In genomic region chr10:76531828-76532227, GRCm38 (mm10) we compare ENCODE assay signal across 9 mouse cellular contexts. TPM values are rescaled to one million over a fixed set of nuclear protein-coding genes. Genes with fewer than 3 reads are reported as not detected.
A peak's percentile ranks its signal among the peaks of the same experiment; 100 is the strongest.
DNase-seq lines count a peak whose midpoint lies in the region; ATAC-seq and TF ChIP-seq lines count a peak whose summit lies in the region.
"Had no signal": no experiment of that assay in that cellular context is flagged by ENCODE, and none has a peak within 500 bp of the region (broad histone marks: within the 10 kb centered on the region; RNA-seq: fewer than 3 reads in every experiment).

No protein-coding gene starts in this region.

- no peaks in the 10 kb centered on the region for H3K27me3 ChIP-seq in kidney, embryonic 16.5 days (ENCODE audit: insufficient read depth, low read length)
- H3K27me3 ChIP-seq in hindbrain, embryonic 15.5 days, result no peaks in the 10 kb centered on the region
- no peaks in the 10 kb centered on the region for H3K27me3 ChIP-seq in midbrain, postnatal 0 days (ENCODE audit: insufficient read depth, low read length)

- H3K9ac ChIP-seq in kidney, embryonic 16.5 days (replicated peaks; ENCODE audit: low read length), result peak overlapping the region; percentile 74
- H3K9ac ChIP-seq in hindbrain, embryonic 15.5 days, result peak overlapping the region; percentile 76
- peak overlapping the region; percentile 65 for H3K9ac ChIP-seq in midbrain, postnatal 0 days (replicated peaks; ENCODE audit: low read length, poor library complexity, severe bottlenecking)

- peak overlapping the region; percentile 85 for H3K4me2 ChIP-seq in kidney, embryonic 16.5 days (replicated peaks; ENCODE audit: low read depth, low read length)
- H3K4me2 ChIP-seq in hindbrain, embryonic 15.5 days, result peak overlapping the region; percentile 79
- peak overlapping the region; percentile 69 for H3K4me2 ChIP-seq in midbrain, postnatal 0 days (ENCODE audit: low read depth, low read length, poor library complexity, severe bottlenecking)

- TF ChIP-seq CTCF in midbrain, postnatal 0 days (IDR thresholded peaks at IDR 0.05), result no peak

- DNase-seq in kidney, postnatal 36 days, result no peak
- DNase-seq in midbrain, postnatal 0 days (ENCODE audit: low spot score), result no peak
- DNase-seq in urinary bladder, adult 18-20 months (ENCODE audit: low spot score in 2 of 2), result no peak
- DNase-seq in layer of hippocampus, adult 11-12 months (ENCODE audit: low spot score), result no peak

- H3K4me1 ChIP-seq in kidney, embryonic 16.5 days (ENCODE audit: insufficient read depth, low read length), result peaks cover 13% of the 10 kb centered on the region; the same call in 1 of the 2 replicates
- H3K4me1 ChIP-seq in brown adipose tissue, adult 24 weeks (ENCODE audit: control insufficient read depth, insufficient read depth, insufficient read length, low read length), result peaks cover 5% of the 10 kb centered on the region
- H3K4me1 ChIP-seq in hindbrain, embryonic 15.5 days (replicated peaks), result peaks cover 40% of the 10 kb centered on the region
- peaks cover 7% of the 10 kb centered on the region; the same call in 1 of the 2 replicates for H3K4me1 ChIP-seq in midbrain, postnatal 0 days (ENCODE audit: insufficient read depth, low read length)

- ATAC-seq in kidney, embryonic 16.5 days (ENCODE audit: low FRiP score, low TSS enrichment), result peak; percentile 52
- peak; percentile 25; the same call in 1 of the 2 replicates for ATAC-seq in hindbrain, embryonic 15.5 days (ENCODE audit: low FRiP score, low read depth)
- peak; percentile 47; the same call in 1 of the 2 replicates for ATAC-seq in midbrain, postnatal 0 days (ENCODE audit: low FRiP score)
- no peak for ATAC-seq in CD4-positive, CD25-positive, alpha-beta regulatory T cell, adult 4 months

- peaks cover 7% of the 10 kb centered on the region; the same call in 1 of the 2 replicates for H3K36me3 ChIP-seq in kidney, embryonic 16.5 days (ENCODE audit: insufficient read depth, low read length)
- peaks cover 28% of the 10 kb centered on the region for H3K36me3 ChIP-seq in hindbrain, embryonic 15.5 days
- peaks cover 17% of the 10 kb centered on the region for H3K36me3 ChIP-seq in midbrain, postnatal 0 days (ENCODE audit: insufficient read depth, low read length)

- peak overlapping the region; percentile 39; the same call in 1 of the 2 replicates for H3K27ac ChIP-seq in kidney, embryonic 16.5 days (ENCODE audit: low read length)
- H3K27ac ChIP-seq in brown adipose tissue, adult 24 weeks (replicated peaks; ENCODE audit: low read depth, low read length), result no peak overlapping the region
- peak overlapping the region; percentile 87 for H3K27ac ChIP-seq in hindbrain, embryonic 15.5 days (replicated peaks)
- peak overlapping the region; percentile 55 for H3K27ac ChIP-seq in midbrain, postnatal 0 days (ENCODE audit: low read depth, low read length)

- peak overlapping the region; percentile 66 for H3K4me3 ChIP-seq in kidney, embryonic 16.5 days (ENCODE audit: low read length)
- H3K4me3 ChIP-seq in brown adipose tissue, adult 24 weeks (ENCODE audit: insufficient read depth, low read depth, low read length), result peak overlapping the region; percentile 84
- H3K4me3 ChIP-seq in hindbrain, embryonic 15.5 days, result peak overlapping the region; percentile 90
- peak overlapping the region; percentile 68 for H3K4me3 ChIP-seq in midbrain, postnatal 0 days (ENCODE audit: low read depth, low read length)

- 2% methylated on average over 14 of the region's 14 CpGs for WGBS in kidney, embryonic 16.5 days
- under 1% methylated on average over 14 of the region's 14 CpGs for WGBS in hindbrain, embryonic 15.5 days
- 1% methylated on average over 14 of the region's 14 CpGs for WGBS in midbrain, postnatal 0 days

- H3K9me3 ChIP-seq in kidney, embryonic 16.5 days (ENCODE audit: low read length), result no peaks in the 10 kb centered on the region
- no peaks in the 10 kb centered on the region for H3K9me3 ChIP-seq in hindbrain, embryonic 15.5 days
- no peaks in the 10 kb centered on the region for H3K9me3 ChIP-seq in midbrain, postnatal 0 days (ENCODE audit: low read length)

RNA-seq across cellular contexts. Expression of gene Lss, which starts 0.4 kb away (rescaled TPM):
- polyA plus RNA-seq in kidney, embryonic 16.5 days (2015; fragmentation: Nextera tagmentation; extraction: Ambion mirVana), result 23.4 and 26.0 TPM in 2 replicates
- polyA plus RNA-seq in brown adipose tissue, adult 24 weeks (2012; ENCODE audit: insufficient read depth, insufficient read length, missing spikeins), result 28.3 and 42.6 TPM in 2 replicates
- 37.0 and 39.8 TPM in 2 replicates for polyA plus RNA-seq in hindbrain, embryonic 15.5 days (2015; fragmentation: Nextera tagmentation; extraction: Ambion mirVana)
- total RNA-seq in midbrain, postnatal 0 days (2014; rRNA removed), result 51.8 and 61.2 TPM in 2 replicates
- polyA plus RNA-seq in midbrain, postnatal 0 days (2015; fragmentation: Nextera tagmentation; extraction: Ambion mirVana), result 26.4 and 28.4 TPM in 2 replicates
- polyA plus RNA-seq in CD4-positive, CD25-positive, alpha-beta regulatory T cell, adult 4 months (2017; shearing (Covaris generic)), result 10 to 100 TPM; 13.8 to 15.3 TPM

RNA-seq across cellular contexts. Expression of gene Spatc1l, which starts 30.2 kb away (rescaled TPM):
- polyA plus RNA-seq in kidney, embryonic 16.5 days (2015; fragmentation: Nextera tagmentation; extraction: Ambion mirVana), result not detected in 2 replicates
- not detected in 2 replicates for polyA plus RNA-seq in brown adipose tissue, adult 24 weeks (2012; ENCODE audit: insufficient read depth, insufficient read length, missing spikeins)
- 0.14 TPM in 1 of 2 replicates, not detected in the other for polyA plus RNA-seq in hindbrain, embryonic 15.5 days (2015; fragmentation: Nextera tagmentation; extraction: Ambion mirVana)
- not detected in 2 replicates for total RNA-seq in midbrain, postnatal 0 days (2014; rRNA removed)
- not detected in 2 replicates for polyA plus RNA-seq in midbrain, postnatal 0 days (2015; fragmentation: Nextera tagmentation; extraction: Ambion mirVana)
- not detected for polyA plus RNA-seq in CD4-positive, CD25-positive, alpha-beta regulatory T cell, adult 4 months (2017; shearing (Covaris generic))
- total RNA-seq: adrenal gland, postnatal 10 days had no signal

RNA-seq across cellular contexts. Expression of gene Ftcd, which starts 43.6 kb away (rescaled TPM):
- polyA plus RNA-seq in kidney, embryonic 16.5 days (2015; fragmentation: Nextera tagmentation; extraction: Ambion mirVana), result 0.41 and 0.46 TPM in 2 replicates
- not detected in 2 replicates for polyA plus RNA-seq in brown adipose tissue, adult 24 weeks (2012; ENCODE audit: insufficient read depth, insufficient read length, missing spikeins)
- not detected in 2 replicates for polyA plus RNA-seq in hindbrain, embryonic 15.5 days (2015; fragmentation: Nextera tagmentation; extraction: Ambion mirVana)
- total RNA-seq in midbrain, postnatal 0 days (2014; rRNA removed), result 0.33 TPM in 1 of 2 replicates, not detected in the other
- 0.07 and 0.09 TPM in 2 replicates for polyA plus RNA-seq in midbrain, postnatal 0 days (2015; fragmentation: Nextera tagmentation; extraction: Ambion mirVana)
- not detected for polyA plus RNA-seq in CD4-positive, CD25-positive, alpha-beta regulatory T cell, adult 4 months (2017; shearing (Covaris generic))
